Mouse (Mus musculus): Measurements from ENCODE around the gene Notum. TPM values are rescaled to one million over a fixed set of nuclear protein-coding genes. Genes with fewer than 3 reads are reported as not detected.
A peak's percentile ranks its signal among the peaks of the same experiment; 100 is the strongest.

Notum gene
- not detected in 2 replicates for total RNA-seq (2015)
- not detected in 2 replicates for total RNA-seq (2017)

- no peak for ATAC-seq (ENCODE audit: poor library complexity, severe bottlenecking)
These were observed at the start of gene Notum for GRCm38 (mm10) chr11:120661076-120661460. TSS of gene Notum (minus strand) at chr11:120661175.

DNA sequence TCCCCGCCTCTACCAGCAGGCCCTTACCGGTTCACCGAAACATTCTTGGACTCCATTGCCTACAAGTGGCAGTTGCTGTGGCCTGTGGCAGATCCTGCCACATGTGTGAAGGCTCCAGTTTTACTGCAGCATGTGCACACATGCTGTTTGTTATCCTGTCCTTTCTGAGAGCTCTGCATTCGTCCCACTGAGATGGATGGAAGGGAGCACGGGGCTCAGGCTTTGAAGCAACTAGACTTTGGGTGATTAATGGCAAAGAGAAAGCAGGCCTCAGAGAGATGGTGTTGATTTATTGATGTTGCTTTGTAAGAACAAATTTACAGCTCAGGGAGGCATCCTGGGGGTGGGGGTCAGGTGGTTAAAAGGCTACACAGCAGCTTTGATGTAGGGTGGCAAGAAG lies 49.7 kb upstream of the Notum start:
- no peak for ATAC-seq (ENCODE audit: poor library complexity, severe bottlenecking)

DNA sequence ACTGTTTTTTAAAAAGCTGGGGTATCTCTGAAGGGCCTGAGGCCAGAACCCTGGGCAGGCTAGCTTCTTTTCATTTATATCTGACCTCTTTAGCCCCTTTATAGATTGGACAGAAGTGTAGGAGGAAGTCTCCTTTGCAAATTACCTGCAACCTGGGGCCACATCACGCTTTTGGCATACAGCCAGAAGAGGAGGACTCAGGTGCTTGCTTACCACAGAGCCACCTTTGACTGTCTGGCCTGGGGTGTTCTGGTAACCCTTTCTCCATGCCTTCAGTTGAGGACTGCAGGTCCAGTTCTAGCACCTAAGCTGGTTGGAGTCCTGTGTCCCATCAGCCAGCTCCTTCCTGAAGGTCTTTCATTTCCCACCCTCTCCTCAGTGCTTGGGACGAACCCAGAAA lies 48.6 kb upstream of the Notum start:
- no peak for ATAC-seq (ENCODE audit: poor library complexity, severe bottlenecking)

- ATAC-seq (ENCODE audit: poor library complexity, severe bottlenecking) = no peak
These were observed 47.0 kb upstream of the Notum start for GRCm38 (mm10) chr11:120707969-120708368.

DNA sequence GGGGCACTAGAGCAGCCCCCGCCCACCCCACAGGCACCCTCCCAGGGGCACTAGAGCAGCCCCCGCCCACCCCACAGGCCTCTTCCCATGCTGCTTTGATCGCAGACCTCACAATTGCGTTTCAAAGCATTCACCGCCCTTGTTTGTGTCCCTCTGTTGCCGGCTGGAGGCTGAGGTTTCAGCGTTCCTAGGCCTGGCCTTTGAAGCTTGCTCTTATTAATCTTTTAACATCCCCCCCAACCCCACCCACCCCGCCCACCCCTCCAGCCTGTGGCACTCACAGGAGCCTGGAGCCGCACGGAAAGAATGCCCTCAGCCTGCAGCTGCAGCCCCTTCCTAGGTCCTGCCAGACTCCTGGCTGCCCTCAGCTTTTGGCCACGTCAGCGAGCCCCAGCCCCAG lies 46.2 kb upstream of the Notum start:
- no peak for ATAC-seq (ENCODE audit: poor library complexity, severe bottlenecking)

DNA sequence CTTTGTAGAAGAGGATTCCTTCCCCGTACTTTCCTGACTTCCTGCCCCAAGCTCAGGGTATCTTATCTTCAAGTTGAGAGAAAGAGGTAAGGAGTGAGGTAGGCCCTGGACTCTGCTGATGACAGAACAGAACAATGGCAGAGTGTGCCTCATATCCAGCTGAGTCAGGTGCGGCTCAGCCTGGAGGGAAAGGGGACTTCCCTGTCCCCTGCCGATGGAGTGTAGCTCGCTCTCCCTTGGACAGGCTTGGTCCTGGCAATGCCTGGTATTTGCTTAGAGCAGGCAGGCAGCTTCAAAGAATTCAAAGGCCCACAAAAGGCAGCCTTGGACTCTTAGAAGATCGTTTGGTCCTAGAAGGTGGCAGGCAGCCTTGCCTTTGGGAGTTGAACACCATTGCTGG lies 45.1 kb upstream of the Notum start:
- ATAC-seq (ENCODE audit: poor library complexity, severe bottlenecking) = no peak

- no peak for ATAC-seq (ENCODE audit: poor library complexity, severe bottlenecking)
These were observed 43.7 kb upstream of the Notum start for GRCm38 (mm10) chr11:120704486-120705325.

DNA sequence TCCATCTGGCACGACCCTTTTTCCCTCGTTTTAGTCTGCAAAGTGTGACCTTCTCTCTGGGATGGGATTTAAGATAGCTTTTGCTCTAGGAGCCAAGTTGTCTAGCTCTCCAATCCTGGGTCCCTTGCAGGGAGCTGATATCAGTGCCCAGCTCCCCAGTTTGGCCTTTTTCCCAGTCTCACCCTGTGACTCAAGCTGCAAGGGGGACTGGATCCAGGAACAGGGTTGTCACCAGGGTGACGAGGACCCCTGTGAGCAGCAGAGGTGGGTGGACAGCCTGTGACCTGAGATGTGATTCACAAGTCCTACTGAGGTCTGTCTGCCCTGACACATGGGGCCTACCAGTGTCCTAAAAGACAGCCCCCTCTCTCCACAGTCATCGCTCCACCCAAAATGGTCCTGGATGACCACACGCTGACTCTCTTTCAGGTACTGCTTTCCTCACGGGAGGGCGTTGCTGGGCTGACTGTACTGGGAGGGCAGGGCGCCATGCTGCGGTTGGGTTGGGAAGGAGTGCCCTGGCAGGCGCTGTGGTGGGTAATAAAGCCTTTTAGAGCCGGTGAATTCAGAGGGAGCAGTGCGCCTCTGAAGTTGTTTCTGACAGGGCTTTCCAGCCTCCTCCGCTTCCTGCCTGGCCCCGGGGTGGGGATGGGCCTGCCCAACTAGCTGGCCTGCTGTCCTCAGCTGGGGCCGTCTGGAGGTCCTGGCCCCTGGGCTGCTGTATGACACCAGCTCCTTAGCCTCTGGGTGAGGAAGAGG lies 42.9 kb upstream of the Notum start:
- ATAC-seq (ENCODE audit: poor library complexity, severe bottlenecking) = no peak

DNA sequence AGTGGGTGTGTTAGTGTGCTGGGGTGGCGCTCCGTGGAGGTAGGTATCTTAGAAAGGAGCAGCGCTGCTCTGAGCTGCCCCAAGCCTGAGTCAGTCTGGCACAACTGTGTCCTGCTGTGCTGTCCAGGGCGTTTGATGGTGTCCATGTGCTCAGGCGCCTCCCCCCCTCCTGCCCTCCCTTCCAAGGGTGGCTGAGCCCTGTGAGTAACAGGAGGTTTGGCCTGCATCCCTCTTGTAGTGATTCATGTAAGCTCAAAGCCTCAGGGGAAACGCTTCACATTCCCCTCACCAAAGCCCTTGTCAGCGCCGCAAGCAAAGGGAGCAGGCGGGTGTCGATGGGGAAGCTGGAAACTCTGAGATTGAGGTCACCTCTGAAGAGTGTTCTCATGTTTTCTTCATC lies 36.8 kb upstream of the Notum start:
- no peak for ATAC-seq (ENCODE audit: poor library complexity, severe bottlenecking)

DNA sequence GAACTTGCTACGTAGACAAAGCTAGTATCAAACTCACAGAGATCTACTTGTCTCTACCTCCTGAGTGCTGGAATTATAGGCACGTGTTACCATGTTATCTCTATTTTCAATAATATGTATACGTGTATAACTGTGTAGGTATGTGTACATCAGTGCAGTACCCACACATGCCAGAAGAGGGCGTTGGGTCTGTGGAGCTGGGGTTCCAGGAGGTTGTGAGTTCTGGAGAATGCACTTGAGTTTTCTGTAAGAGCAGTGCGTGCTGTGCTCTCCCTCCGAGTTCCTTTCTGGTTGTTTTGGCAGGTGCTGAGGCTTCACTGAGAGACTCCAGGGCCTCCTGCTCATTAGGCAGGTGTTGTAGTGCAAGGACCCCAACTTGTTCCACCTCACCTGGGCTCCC lies 35.6 kb upstream of the Notum start:
- no peak for ATAC-seq (ENCODE audit: poor library complexity, severe bottlenecking)

DNA sequence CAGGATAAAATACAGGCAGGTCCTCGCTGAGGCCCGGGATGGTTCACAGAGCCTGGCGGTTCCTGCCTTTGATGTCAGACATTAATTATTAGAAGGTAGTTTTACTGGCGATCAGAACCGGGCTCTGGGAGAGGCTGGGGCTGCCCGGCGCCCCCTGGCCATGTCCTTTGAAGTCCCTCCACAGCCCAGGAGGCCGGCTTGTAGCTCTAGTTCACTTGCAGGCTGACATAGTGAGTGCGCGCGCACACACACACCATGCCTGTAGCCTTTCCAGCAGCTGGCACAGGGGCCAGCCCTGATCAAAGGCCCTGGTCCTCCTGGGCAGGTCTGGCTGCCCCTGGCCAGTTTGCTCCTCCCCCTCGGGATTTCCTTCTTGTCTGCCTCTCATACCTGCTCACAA lies 34.7 kb upstream of the Notum start:
- no peak for ATAC-seq (ENCODE audit: poor library complexity, severe bottlenecking)

DNA sequence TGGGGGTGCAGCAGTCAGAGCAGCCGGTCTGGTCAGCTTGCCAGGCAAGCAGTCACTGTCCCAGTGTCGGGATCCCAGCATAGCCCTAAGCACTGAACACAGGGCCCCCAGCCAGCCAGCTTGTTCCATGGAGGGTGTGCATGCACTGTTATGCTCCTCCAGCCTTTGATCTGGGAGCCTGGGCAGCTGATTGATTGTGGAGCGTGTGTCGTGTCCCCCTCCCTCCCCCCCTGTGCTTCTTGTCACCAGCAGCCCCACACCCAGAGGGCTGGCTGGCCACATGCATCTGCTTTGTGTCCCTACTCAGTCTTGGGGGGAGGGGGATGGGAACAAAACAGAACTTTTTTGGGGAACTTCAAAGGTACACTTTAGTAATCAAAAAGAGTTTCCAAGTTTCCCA lies 34.2 kb upstream of the Notum start:
- no peak for ATAC-seq (ENCODE audit: poor library complexity, severe bottlenecking)

GRCm38 (mm10) chr11:120693461-120693860 lies 32.5 kb upstream of the Notum start:
- ATAC-seq (ENCODE audit: poor library complexity, severe bottlenecking) = no peak

DNA sequence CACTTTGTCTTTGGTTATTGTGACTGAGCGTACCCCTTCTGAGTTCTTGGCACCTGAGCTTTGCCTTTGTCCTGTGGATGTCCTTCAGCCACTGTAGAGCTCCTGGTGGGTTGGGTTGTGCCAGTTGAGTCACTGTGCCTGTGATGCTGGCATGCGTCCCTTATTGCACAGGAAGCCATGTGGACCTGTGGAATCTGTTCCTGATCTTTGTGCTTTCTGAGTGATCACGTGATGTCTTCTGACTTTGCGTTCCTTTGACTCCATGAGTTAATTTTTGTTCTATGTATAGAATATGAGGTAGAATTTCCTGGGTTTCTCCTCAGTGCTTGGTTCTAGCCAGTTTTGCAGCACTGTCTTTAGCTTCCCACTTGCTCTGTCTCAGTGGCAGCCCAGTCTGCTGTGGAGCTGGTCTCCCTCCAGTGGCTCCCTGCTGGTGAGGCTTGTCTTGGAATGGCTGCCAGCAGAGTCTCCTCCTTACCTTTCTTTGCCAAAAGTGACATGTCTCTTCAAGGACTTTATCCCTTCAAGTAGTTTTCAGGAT lies 31.6 kb upstream of the Notum start:
- no peak for ATAC-seq (ENCODE audit: poor library complexity, severe bottlenecking)

DNA sequence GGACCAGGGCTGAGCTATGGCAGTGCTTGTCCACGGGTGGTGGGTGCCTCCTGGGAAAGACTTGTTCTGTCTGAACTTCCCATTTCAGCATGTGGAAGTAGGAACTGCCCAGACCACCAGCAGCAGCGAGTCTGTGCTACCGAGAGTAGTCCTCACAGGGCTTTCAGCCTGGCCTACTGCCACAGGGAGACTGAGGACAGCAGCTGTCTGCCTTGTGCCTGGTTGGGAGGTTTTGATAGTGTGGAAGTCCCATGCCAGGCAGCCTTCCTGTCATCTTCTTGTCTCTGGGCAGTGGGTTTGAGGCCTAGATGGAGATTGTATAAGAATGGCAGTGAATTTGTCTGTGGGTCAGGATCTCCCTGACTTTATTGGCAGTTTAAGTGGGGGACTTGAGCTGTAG lies 28.4 kb upstream of the Notum start:
- ATAC-seq (ENCODE audit: poor library complexity, severe bottlenecking) = no peak

GRCm38 (mm10) chr11:120686650-120687272 lies 25.8 kb upstream of the Notum start:
- no peak for ATAC-seq (ENCODE audit: poor library complexity, severe bottlenecking)

DNA sequence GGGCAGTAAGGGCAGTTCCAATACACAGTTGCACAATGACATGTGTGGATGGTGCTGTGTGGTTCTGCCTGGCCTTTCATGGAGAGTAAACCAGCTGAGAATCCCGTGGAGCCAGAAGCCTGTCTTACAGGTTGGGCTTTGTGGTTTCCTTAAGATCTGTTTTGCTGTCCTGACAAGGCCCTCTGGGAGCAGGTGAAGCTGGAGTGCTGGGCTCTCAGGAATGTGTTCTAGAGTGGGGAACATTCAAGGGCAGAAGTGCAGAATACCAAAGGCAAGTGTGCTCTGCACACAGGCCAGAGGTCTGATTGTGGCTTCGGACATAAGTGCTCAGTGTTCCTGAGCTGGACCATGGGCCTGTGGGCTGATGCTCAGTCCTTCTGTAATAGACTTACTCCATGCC lies 23.7 kb upstream of the Notum start:
- ATAC-seq (ENCODE audit: poor library complexity, severe bottlenecking) = no peak

DNA sequence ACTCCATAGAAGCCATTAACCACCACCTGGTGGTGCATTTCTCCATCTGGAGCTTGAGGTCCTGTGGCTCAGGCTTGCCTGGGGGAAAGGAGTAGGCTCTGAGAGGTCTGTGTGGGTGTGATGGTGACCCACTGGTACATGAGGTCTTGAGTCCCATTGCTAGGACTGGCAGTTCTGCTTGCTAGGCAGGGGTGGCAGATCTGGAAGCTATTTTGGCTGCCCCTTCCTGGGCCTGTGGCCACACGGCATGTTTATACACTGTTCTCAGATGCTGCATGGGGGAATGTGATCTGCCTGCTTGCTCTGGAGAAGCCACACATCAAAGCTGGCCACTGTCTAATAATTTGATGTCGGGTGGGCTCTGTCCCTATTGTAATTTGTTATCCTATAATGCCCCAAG lies 23.1 kb upstream of the Notum start:
- no peak for ATAC-seq (ENCODE audit: poor library complexity, severe bottlenecking)

GRCm38 (mm10) chr11:120683536-120683935 lies 22.6 kb upstream of the Notum start:
- ATAC-seq (ENCODE audit: poor library complexity, severe bottlenecking) = no peak

DNA sequence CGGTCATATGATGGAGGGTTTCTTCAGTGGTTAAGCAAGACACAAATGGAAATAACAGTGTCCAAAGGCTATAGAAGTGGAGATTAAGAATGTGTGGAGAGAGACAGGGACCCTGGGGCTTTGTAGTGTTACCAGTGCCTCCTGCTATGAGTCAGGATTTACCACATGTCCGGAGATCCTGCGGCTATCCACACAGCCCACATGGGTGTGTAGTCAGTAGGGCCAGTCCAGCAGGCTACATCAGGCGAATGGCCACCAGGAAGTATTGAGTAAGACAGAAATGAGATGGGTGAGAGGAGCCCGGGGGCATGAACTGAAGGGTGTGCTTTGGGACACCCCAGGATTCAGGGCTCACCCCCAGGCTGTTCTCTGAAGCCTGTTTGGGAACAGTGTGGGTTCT lies 21.7 kb upstream of the Notum start:
- no peak for ATAC-seq (ENCODE audit: poor library complexity, severe bottlenecking)

DNA sequence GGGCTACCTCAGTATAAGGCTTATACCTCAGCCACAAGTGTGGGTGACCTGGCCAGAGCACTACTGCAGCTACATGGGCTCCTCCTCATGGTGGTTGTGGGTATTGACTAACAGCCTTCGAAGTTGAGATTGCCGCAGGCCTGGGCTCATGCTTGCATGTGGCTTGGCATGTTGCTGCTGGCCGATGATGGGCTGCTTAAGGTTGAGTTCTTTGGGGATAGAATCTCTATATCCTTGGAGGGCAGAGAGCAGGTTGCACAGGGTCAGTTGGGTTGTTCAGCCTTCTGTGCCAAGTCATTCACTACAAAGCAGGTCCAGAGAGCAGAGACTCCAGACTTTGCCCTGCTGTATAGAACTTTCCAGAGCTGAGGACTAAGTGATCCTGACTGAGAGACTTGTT lies 18.9 kb upstream of the Notum start:
- peak; percentile 77 for ATAC-seq (ENCODE audit: poor library complexity, severe bottlenecking)

GRCm38 (mm10) chr11:120676951-120677350 lies 16.0 kb upstream of the Notum start:
- no peak for ATAC-seq (ENCODE audit: poor library complexity, severe bottlenecking)

Data from megakaryocyte, adult 5-6 weeks (primary cell).